Mouse (Mus musculus) NIH3T3 (cell line): ENCODE results near the gene Lix1.

Experiments
- DNase-seq: peaks from one replicate; pipeline ENCODE4 v3.0.0-alpha.2; 2012; ENCODE audit warnings: low read depth

Gene Lix1

GRCm38 (mm10) chr17:17402222-17403004, at the start of gene Lix1:
Gene Lix1, plus strand, starts transcription at chr17:17402672.
- DNase-seq: peak; percentile 69

- no peak for DNase-seq
Observed at GRCm38 (mm10) chr17:17373550-17373917, 28.9 kb upstream of the Lix1 start.

- DNase-seq: peak; percentile 100
Observed at GRCm38 (mm10) chr17:17373918-17374910, 28.3 kb upstream of the Lix1 start, which contains the start of gene Riok2. Gene Riok2, plus strand, starts transcription at chr17:17374309.

DNA sequence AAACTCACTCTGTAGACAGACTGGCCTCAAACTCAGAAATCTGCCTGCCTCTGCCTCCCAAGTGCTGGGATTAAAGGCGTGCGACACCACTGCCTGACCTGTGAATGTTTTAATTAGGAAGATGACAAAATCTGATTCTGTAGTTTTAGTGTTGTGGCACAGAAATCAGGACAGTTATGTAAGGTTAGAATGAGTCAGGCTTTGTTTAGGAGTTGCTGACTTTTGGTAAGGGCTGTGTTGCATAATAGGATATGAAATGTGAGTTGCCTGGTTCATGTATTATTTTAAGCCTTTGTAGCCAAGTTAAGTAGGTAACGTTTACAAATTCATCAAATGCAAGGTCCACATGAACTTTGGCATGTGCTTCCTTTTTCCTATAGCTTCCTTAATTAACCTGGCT, 26.9 kb upstream of the Lix1 start:
- peak; percentile 30 for DNase-seq

GRCm38 (mm10) chr17:17383703-17384102, 18.8 kb upstream of the Lix1 start:
- no peak for DNase-seq

GRCm38 (mm10) chr17:17384502-17384901, 18.0 kb upstream of the Lix1 start:
- DNase-seq: no peak

- DNase-seq: peak; percentile 42
Observed at GRCm38 (mm10) chr17:17386117-17386516, 16.4 kb upstream of the Lix1 start.

DNA sequence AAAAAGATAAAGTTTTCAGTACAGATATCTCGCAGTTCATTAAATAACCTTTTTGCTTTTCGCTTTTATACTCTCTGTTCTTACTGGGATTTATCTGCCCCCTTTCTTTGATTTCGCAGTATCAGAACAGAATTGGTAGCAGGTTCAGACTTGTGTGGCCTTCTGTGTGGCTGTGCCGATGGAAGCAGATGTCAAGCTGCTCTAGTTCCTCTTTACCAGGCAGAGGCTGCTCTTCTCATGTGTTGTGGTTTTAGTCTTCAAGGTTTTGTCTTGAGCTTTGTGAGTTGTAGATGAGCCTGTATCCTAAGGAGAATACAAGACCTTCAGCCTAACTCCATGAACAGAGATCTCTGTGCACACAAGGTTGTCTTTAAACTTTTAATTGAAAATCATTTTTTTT, 10.6 kb upstream of the Lix1 start:
- DNase-seq: no peak

DNA sequence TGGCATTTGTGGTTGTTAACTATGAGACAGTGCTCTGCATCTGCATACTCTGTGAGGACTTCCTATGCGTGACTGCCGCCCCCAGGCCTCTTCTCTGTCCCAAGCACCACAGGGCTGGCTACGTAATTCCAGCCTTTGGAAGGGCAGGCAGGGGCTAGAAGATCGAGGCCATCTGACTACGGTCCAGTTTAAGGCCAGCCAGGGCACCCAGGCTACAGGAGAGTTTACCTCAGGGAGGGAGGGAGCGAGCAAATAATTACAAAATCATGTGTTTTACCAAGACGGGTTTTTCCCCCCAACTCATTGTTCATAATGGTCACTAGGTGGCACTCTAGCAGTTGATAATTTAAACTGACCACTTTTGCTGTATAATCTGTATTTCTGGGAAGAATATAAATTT, 9.6 kb upstream of the Lix1 start:
- peak; percentile 70 for DNase-seq

DNA sequence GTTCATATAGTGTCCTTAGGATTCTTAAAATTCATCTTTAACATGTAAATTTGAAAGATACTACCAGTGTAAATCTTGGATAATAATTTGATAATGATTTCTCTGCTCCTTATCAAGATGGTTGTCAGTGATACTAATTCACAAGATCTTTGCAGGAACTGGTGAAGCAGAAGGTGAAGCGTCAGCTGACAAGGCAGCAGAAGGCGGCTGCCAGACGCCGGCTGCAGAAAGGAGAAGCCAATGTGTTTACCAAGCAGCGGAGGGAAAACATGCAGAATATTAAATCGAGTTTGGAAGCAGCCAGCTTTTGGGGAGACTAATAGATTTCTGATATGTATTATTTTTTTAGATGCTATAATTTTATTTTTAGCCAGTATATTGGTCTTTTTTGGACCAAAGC, 9.2 kb upstream of the Lix1 start:
- no peak for DNase-seq

- peak; percentile 90 for DNase-seq
Observed at GRCm38 (mm10) chr17:17394336-17394735, 8.1 kb upstream of the Lix1 start.

DNA sequence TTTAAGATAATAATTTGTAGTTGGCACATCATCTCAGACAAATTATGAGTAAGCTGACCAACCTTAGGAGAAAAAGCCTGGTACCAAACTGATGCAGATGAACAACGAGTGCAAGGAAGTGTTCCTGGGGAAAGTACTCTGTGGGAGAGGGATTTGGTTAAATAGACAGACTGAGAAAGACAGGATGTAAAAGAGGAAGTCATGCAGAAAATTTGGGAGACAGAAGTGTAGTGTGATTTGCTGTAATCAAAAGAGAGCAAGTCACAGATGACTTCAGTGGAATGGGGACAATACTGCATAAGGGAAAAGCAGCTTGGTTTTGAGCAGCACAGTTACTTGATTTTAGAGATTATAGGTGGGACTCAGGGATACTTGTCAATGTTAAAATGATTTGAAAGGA, 5.6 kb upstream of the Lix1 start:
- no peak for DNase-seq

GRCm38 (mm10) chr17:17398664-17399063, 3.8 kb upstream of the Lix1 start:
- no peak for DNase-seq

GRCm38 (mm10) chr17:17403038-17403437, 566 bp downstream of the Lix1 start:
- no peak for DNase-seq

GRCm38 (mm10) chr17:17403578-17404112, 1.2 kb downstream of the Lix1 start:
- DNase-seq: no peak

DNA sequence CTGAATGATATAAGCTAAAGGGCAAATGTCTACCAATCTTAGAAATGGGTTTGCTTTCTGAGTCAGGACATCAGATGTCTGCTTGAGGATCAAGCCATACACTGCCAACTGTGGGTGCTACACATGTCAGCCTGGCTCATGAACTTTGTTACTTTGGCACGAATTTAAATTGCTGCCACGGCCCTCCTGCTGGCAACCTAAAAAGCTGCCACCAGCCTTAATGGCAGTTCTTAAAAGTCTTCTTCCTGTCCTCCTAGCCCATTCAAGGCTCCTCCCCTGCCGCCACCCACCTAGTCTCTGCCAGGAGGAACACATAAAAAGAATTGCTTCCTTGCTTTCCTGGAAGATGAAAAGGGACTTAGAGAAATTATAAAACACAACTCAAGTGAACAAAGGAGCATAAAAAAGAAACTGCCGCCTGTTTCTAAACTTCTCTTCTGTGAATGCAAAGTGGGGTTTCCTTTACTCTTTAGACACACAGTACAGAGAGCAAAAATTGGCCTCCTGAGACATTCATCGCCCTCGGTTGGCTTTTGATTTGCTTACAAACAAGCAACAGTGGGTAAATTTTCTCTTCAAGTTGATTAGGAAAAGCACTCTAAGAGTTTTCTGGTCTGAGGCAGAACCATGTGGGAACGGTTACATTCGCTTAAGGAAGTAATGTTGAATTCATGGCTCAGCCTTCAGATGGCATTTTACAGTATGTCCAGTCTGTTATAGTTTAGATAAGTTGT, 2.5 kb downstream of the Lix1 start:
- no peak for DNase-seq

DNA sequence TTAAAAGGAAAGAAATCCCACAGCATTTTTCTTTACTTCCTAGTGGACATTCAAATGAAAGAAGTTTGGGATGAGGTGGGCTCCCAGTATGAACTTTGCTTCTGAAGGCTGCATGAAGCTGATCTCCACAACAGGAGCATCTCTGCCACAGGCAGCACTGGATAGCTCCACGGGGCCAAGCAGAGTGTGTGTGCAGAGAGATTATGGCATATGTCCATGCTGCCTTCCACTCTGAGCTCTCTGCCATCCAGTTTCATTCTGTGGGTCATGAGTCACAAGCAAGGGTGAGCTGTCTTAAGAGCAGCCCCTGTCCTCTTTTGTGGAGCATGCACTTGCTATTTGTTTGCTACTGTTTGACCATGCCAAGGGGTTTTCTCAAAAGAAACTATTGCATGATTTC, 3.1 kb downstream of the Lix1 start:
- peak; percentile 28 for DNase-seq

DNA sequence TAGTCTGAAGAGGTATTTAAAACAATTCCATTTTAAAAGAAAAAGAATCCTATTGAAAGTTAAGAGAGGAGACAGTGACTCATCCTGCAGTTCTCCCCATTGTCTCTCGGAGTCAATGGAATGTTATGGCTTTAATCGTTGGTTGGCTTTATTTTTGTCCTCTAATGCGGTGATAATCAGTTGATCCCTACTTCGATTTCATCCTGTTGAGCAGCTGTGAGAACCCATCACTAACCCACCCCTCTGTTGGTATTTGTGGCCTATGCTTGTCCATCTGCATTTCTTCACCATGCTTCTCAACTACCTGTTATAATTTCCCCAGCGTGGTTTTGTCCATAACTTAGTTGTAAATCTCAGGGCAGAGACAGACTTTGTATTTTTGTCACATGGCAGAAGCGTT, 5.7 kb downstream of the Lix1 start:
- no peak for DNase-seq

DNA sequence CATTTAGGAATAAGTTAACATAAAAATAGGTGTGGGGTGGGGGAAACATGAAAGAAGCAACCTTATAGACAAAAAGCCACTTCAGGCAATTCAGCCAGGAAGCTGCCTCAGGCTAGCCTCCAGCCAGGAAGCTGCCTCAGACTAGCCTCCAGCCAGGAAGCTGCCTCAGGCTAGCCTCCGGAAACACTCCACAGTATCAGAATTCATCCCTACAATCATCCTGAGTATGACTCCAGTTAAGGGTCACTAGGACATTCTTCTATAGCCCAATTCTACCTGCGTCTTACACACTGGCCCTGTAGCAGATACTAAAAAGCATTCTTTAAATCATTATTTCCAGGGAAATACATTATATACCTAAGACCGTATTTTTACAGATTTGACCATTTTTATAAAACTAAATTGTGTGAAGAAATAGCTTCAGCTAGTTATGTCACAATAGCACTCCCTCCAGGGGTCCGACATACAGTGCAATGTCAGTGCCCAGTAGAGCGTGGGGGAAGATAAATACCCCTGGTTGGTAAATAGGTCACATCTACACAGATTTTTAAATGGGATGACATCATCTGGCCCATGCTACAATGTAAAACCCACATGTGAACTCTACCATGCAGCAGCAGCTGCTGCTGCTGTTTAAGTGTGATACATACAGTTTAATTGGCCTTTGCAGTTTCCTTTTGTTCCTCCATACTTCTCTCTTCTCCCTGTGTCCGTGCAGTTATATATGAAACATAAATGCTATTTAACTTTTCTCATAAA, 6.4 kb downstream of the Lix1 start:
- no peak for DNase-seq

DNA sequence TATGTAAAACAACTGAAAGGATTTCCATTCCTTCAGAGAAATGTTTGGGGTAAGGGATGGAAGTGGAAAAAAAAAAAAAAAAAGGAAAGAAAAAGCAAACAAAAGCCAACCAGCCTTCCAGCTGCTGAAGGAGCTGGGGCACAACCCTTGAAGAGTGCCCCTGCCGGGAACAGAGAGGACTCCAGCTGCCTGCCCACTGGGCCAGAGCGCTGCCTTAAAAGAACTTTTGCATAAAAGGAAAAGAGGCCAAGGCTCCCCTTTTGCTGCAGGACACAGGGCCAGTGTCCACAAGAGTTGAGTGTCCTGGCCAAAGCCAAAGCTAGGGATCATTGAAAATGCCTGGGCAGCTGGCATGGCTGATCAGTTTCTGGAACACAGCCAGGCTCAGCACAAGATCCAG, 7.1 kb downstream of the Lix1 start:
- DNase-seq: no peak

- DNase-seq: no peak
Observed at GRCm38 (mm10) chr17:17411443-17411842, 9.0 kb downstream of the Lix1 start.
